Mouse (Mus musculus): Measurements from ENCODE around the gene Gm20662. TPM values are rescaled to one million over a fixed set of nuclear protein-coding genes. Genes with fewer than 3 reads are reported as not detected.
"Not testable (repeated sequence)": the region's sequence is repeated elsewhere in the genome, so short reads cannot be mapped to it uniquely, and the experiment has no call there.

Gm20662 gene
- polyA plus RNA-seq, 1 experiment, result 6.9 TPM

- WGBS, result under 1% methylated on average over 50 of the region's 51 CpGs
Observed at GRCm38 (mm10) chr9:108001922-108002770, 6.0 kb downstream of the Gm20662 start, which contains the start of gene Ip6k1. Gene Ip6k1, plus strand, starts transcription at chr9:108002501.

GRCm38 (mm10) chr9:108002778-108003530, 6.8 kb downstream of the Gm20662 start:
- H3K4me1 ChIP-seq (ENCODE audit: control insufficient read depth, insufficient read depth, low read length), result no peaks in the 10 kb centered on the region; the same call in 1 of the 2 replicates
- no peak for TF ChIP-seq POLR2A (IDR thresholded peaks at IDR 0.05; ENCODE audit: borderline replicate concordance, insufficient read depth, low read length)
- no peak for TF ChIP-seq CTCF (IDR thresholded peaks at IDR 0.05; ENCODE audit: borderline replicate concordance, insufficient read depth, low read depth, low read length)
- H3K4me3 ChIP-seq (replicated peaks; ENCODE audit: insufficient read depth, low read depth, low read length), result peak overlapping the region; percentile 86
- no peak for DNase-seq
- WGBS, result under 1% methylated on average over 50 of the region's 50 CpGs
- H3K27me3 ChIP-seq (ENCODE audit: control insufficient read depth, insufficient read depth, low read length), result no peaks in the 10 kb centered on the region
- H3K27ac ChIP-seq (ENCODE audit: insufficient read depth, low read length), result peak overlapping the region; percentile 90

More at GRCm38 (mm10) chr9:108001922-108002770, 6.0 kb downstream of the Gm20662 start, which contains the start of gene Ip6k1:
- Histone ChIP-seq H3K4me3 (replicated peaks; ENCODE audit: insufficient read depth, low read depth, low read length) (peak within 1 kb of the TSS; percentile 92), H3K27me3 (ENCODE audit: control insufficient read depth, insufficient read depth, low read length) (no peaks in the 10 kb centered on the region), H3K27ac (ENCODE audit: insufficient read depth, low read length) (peak within 1 kb of the TSS; percentile 95), H3K4me1 (ENCODE audit: control insufficient read depth, insufficient read depth, low read length) (no peaks in the 10 kb centered on the region; the same call in 1 of the 2 replicates)
- TF ChIP-seq POLR2A (IDR thresholded peaks at IDR 0.05; ENCODE audit: borderline replicate concordance, insufficient read depth, low read length), result peak; percentile 99
- no peak for TF ChIP-seq CTCF (IDR thresholded peaks at IDR 0.05; ENCODE audit: borderline replicate concordance, insufficient read depth, low read depth, low read length)
- DNase-seq, result peak; percentile 100

GRCm38 (mm10) chr9:108003531-108003890, 7.4 kb downstream of the Gm20662 start:
- DNase-seq, result peak; percentile 14 to 43
- Histone ChIP-seq H3K27ac (ENCODE audit: insufficient read depth, low read length) (peak overlapping the region; percentile 29; the same call in 1 of the 2 replicates), H3K4me3 (replicated peaks; ENCODE audit: insufficient read depth, low read depth, low read length) (peak overlapping the region; percentile 86), H3K27me3 (ENCODE audit: control insufficient read depth, insufficient read depth, low read length) (no peaks in the 10 kb centered on the region), H3K4me1 (ENCODE audit: control insufficient read depth, insufficient read depth, low read length) (no peaks in the 10 kb centered on the region; the same call in 1 of the 2 replicates)
- WGBS, result 3% methylated on average over 8 of the region's 8 CpGs
- TF ChIP-seq CTCF (IDR thresholded peaks at IDR 0.05; ENCODE audit: borderline replicate concordance, insufficient read depth, low read depth, low read length) (no peak), POLR2A (IDR thresholded peaks at IDR 0.05; ENCODE audit: borderline replicate concordance, insufficient read depth, low read length) (no peak)

- Histone ChIP-seq H3K4me3 (replicated peaks; ENCODE audit: insufficient read depth, low read depth, low read length) (no peak overlapping the region), H3K4me1 (ENCODE audit: control insufficient read depth, insufficient read depth, low read length) (no peaks in the 10 kb centered on the region; the same call in 1 of the 2 replicates), H3K27ac (ENCODE audit: insufficient read depth, low read length) (no peak overlapping the region), H3K27me3 (ENCODE audit: control insufficient read depth, insufficient read depth, low read length) (no peaks in the 10 kb centered on the region)
- DNase-seq, result no peak
- no peak for TF ChIP-seq CTCF (IDR thresholded peaks at IDR 0.05; ENCODE audit: borderline replicate concordance, insufficient read depth, low read depth, low read length)
- TF ChIP-seq POLR2A (IDR thresholded peaks at IDR 0.05; ENCODE audit: borderline replicate concordance, insufficient read depth, low read length), result no peak
- WGBS, result 80% methylated on average over 5 of the region's 5 CpGs
Observed at GRCm38 (mm10) chr9:108008041-108008440, 11.9 kb downstream of the Gm20662 start.

- no peak overlapping the region for H3K27ac ChIP-seq (ENCODE audit: insufficient read depth, low read length)
Observed at GRCm38 (mm10) chr9:108010385-108010784, 14.2 kb downstream of the Gm20662 start.

GRCm38 (mm10) chr9:108013577-108013976, 17.4 kb downstream of the Gm20662 start:
- H3K27me3 ChIP-seq (ENCODE audit: control insufficient read depth, insufficient read depth, low read length); DNase-seq: not testable (repeated sequence)
- WGBS, result 97% methylated on average over 2 of the region's 2 CpGs

More at GRCm38 (mm10) chr9:108010385-108010784, 14.2 kb downstream of the Gm20662 start:
- H3K4me1 ChIP-seq (ENCODE audit: control insufficient read depth, insufficient read depth, low read length), result no peaks in the 10 kb centered on the region; the same call in 1 of the 2 replicates
- no peak overlapping the region for H3K4me3 ChIP-seq (replicated peaks; ENCODE audit: insufficient read depth, low read depth, low read length)
- no peaks in the 10 kb centered on the region for H3K27me3 ChIP-seq (ENCODE audit: control insufficient read depth, insufficient read depth, low read length)
- TF ChIP-seq CTCF (IDR thresholded peaks at IDR 0.05; ENCODE audit: borderline replicate concordance, insufficient read depth, low read depth, low read length), result no peak
- TF ChIP-seq POLR2A (IDR thresholded peaks at IDR 0.05; ENCODE audit: borderline replicate concordance, insufficient read depth, low read length), result no peak
- no peak for DNase-seq

GRCm38 (mm10) chr9:108017127-108017526, 21.0 kb downstream of the Gm20662 start:
- DNase-seq, result no peak
- WGBS, result 73% methylated on average over 3 of the region's 3 CpGs
- H3K27ac ChIP-seq (ENCODE audit: insufficient read depth, low read length), result no peak overlapping the region
- TF ChIP-seq POLR2A (IDR thresholded peaks at IDR 0.05; ENCODE audit: borderline replicate concordance, insufficient read depth, low read length), result no peak
- TF ChIP-seq CTCF (IDR thresholded peaks at IDR 0.05; ENCODE audit: borderline replicate concordance, insufficient read depth, low read depth, low read length), result no peak
- no peak overlapping the region for H3K4me3 ChIP-seq (replicated peaks; ENCODE audit: insufficient read depth, low read depth, low read length)
- peaks cover 4% of the 10 kb centered on the region; the same call in 1 of the 2 replicates for H3K4me1 ChIP-seq (ENCODE audit: control insufficient read depth, insufficient read depth, low read length)
- no peaks in the 10 kb centered on the region for H3K27me3 ChIP-seq (ENCODE audit: control insufficient read depth, insufficient read depth, low read length)

More at GRCm38 (mm10) chr9:108013577-108013976, 17.4 kb downstream of the Gm20662 start:
- H3K27ac ChIP-seq (ENCODE audit: insufficient read depth, low read length); H3K4me3 ChIP-seq (replicated peaks; ENCODE audit: insufficient read depth, low read depth, low read length); H3K4me1 ChIP-seq (ENCODE audit: control insufficient read depth, insufficient read depth, low read length): not testable (repeated sequence)
